Mouse (Mus musculus): ENCODE measurements at regions not wholly inside any gene's neighbourhood (a gene's known extent, or its start where the extent isn't known, plus 50 kb on each side); places are given as distances from the start of the nearest gene placed in this dataset.
A peak's percentile ranks its signal among the peaks of the same experiment; 100 is the strongest.
"Not testable (repeated sequence)": the region's sequence is repeated elsewhere in the genome, so short reads cannot be mapped to it uniquely, and the experiment has no call there.

- intact Hi-C loops (cut with DNase I); DNase-seq (ENCODE audit: extremely low spot score in 1 of 2, low spot score in 2 of 2): not testable (repeated sequence)
Measured at GRCm38 (mm10) chr13:3035291-3035690, 502.6 kb upstream of the Gdi2 start.

DNA sequence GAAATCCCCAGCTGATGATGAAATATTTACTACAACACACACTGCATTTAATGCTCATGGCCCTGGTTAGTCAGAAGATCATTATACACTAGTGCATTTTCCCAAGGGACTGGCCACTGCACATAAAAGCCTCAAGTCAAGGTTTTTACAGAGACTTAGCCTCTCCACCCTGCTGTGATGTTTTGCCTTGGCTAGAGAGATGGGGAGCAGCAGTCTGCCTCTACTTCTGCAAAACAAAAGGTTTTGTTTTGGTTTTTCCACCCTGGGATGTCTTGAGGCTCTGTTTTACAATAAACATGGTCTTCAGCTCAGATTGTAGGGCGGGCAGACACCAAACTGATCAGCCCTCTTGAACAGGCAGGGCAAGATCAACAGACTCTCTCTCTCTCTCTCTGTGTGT, 500.9 kb upstream of the Gdi2 start:
- DNase-seq (ENCODE audit: extremely low spot score in 1 of 2, low spot score in 2 of 2), result peak in 1 of 2 experiments; percentile 0
- intact Hi-C loops (cut with DNase I), result not testable (repeated sequence)

DNA sequence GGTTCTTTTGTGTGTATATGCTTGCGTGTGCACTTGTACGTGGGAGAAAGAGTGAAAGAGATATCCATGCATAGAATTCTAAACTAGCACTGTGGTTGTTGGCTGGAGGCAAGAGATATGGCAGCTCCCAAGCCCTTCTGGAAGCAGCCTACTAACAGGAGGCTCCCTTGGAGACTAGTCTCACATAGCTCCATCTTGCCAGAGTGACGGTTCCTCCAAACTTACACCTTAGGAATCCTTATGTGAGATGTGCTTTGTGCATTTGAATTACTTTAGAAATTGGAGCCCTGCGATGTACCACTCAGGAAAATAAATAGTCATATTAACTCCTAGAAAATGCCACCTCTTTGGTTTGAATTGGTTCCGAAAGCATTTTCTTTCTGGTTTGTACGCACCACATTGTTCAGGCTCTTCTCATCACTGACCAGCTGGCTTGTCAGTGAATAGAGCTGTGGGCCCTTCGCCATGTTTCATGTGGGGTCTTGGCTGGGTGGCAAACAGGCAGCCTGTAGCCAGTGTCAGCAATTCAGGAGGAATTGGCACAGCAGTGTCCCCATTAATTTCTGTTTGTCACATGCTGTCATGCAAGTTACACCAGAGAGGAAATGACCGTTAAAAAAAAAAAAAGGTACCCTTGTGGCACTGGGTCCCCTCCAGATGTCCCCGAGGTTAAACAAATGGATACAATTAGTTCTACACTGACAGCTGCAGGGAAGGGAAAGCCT, 491.3 kb upstream of the Gdi2 start:
- DNase-seq (ENCODE audit: extremely low spot score in 1 of 2, low spot score in 2 of 2); intact Hi-C loops (cut with DNase I): not testable (repeated sequence)

DNA sequence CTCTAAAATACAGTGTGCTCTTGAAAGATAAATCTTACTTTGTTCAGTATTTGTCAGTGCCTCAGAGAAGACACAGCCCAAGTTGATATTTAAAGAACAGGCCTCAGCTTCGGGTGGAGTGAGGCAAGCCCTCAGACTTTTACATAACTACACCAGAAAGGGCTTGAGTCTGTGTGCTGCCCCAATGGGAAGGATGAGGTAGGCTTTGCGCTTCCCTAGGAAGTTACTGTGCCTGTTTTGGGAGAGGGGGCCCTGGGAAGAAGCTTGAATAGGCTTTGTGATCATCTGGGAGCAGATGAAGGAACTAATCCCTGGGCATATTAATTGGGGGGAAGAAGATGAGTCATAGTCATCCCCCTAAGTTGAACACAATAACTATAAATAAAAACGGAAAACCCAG, 454.4 kb upstream of the Gdi2 start:
- DNase-seq (ENCODE audit: extremely low spot score in 1 of 2, low spot score in 2 of 2); intact Hi-C loops (cut with DNase I): not testable (repeated sequence)

DNA sequence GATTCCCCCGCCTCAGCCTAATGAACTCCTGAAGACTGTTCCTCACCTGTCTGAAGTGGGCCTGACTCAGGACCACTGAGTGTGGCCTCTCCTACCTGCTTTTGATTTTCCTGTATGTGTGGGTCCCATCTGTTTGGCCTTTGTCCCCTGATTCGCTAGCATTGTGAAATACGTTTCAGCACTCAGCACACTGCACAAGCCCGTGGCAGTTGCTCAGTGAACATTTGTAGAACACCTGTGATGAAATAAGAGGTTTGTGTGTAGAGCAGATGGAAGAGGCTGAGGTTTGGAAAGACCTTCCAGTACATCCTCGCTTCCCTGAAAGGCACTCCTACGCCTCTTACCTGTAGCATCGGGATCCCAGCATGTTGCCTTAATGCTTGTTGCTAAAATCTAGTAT, 447.9 kb upstream of the Gdi2 start:
- DNase-seq (ENCODE audit: extremely low spot score in 1 of 2, low spot score in 2 of 2); intact Hi-C loops (cut with DNase I): not testable (repeated sequence)

GRCm38 (mm10) chr13:3106543-3106942, 431.3 kb upstream of the Gdi2 start:
- intact Hi-C loops (cut with DNase I); DNase-seq (ENCODE audit: extremely low spot score in 1 of 2, low spot score in 2 of 2): not testable (repeated sequence)

GRCm38 (mm10) chr13:3128150-3128549, 409.7 kb upstream of the Gdi2 start:
- not testable (repeated sequence) for DNase-seq (ENCODE audit: extremely low spot score in 1 of 2, low spot score in 2 of 2)

DNA sequence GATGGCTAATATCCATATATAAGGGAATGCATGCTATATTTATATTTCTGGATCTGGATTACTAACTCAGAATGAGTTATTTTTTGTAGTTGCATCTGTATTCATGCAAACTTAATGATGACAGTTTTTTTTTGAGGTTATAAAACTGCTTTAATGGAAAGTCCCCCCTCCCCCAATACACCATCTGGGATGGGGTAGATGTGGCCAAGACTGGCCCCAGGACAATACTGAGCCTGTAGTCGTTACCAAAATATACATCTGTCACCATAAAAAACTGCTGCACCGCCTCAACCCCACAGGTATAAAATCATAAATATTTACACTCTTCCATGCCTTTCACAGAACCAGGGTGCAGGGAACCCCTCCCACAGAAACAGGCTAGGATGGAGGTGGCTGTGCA, 400.6 kb upstream of the Gdi2 start:
- DNase-seq (ENCODE audit: extremely low spot score in 1 of 2, low spot score in 2 of 2); intact Hi-C loops (cut with DNase I): not testable (repeated sequence)

More at GRCm38 (mm10) chr13:3128150-3128549, 409.7 kb upstream of the Gdi2 start:
- intact Hi-C loops (cut with DNase I), result not testable (repeated sequence)

- no peak for DNase-seq (ENCODE audit: extremely low spot score in 1 of 2, low spot score in 2 of 2)
- intact Hi-C loops (cut with DNase I), result no loop called here
Measured at GRCm38 (mm10) chr13:3138698-3139097, 399.2 kb upstream of the Gdi2 start.

DNA sequence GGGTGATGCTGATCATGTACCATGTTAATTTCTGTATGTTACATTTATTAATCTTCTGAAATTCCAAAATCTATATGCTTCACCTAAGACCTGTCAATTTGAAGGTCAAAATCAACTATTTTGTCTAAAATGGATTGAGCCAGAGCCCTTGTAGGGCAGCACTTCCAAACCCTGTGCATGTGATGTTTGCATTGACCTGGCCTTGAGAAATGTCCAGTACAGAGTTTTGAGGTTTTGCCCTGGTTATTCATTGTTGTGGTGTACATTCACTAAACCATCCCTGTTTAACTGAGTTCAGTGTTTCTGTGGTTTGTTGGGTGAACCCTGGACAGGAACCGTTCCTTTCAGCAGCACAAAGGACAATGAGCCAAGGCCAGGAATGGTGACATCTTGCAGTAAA, 392.4 kb upstream of the Gdi2 start:
- intact Hi-C loops (cut with DNase I); DNase-seq (ENCODE audit: extremely low spot score in 1 of 2, low spot score in 2 of 2): not testable (repeated sequence)
